ENCODE assay signal across 18 mouse cellular contexts in genomic region chr12:85859111-85859510, GRCm38 (mm10). TPM values are rescaled to one million over a fixed set of nuclear protein-coding genes. Genes with fewer than 3 reads are reported as not detected.
DNase-seq lines count a peak whose midpoint lies in the region; ATAC-seq and TF ChIP-seq lines count a peak whose summit lies in the region.
"Had no signal": no experiment of that assay in that cellular context is flagged by ENCODE, and none has a peak within 500 bp of the region (broad histone marks: within the 10 kb centered on the region; RNA-seq: fewer than 3 reads in every experiment).

No protein-coding gene starts in this region.

- no peak overlapping the region for H3K4me3 ChIP-seq in forebrain, embryonic 15.5 days
- no peak overlapping the region for H3K4me3 ChIP-seq in forebrain, embryonic 13.5 days
- H3K4me3 ChIP-seq in lung, embryonic 14.5 days (ENCODE audit: low read depth, low read length) = no peak overlapping the region
- no peak overlapping the region for H3K4me3 ChIP-seq in lung, adult 2 months (replicated peaks; ENCODE audit: extremely low read depth, low read depth, low read length)
- no peak overlapping the region for H3K4me3 ChIP-seq in stomach, postnatal 0 days (ENCODE audit: low read depth, low read length)
- H3K4me3 ChIP-seq: embryonic facial prominence, embryonic 13.5 days; heart, adult 2 months; hindbrain, embryonic 10.5 days; midbrain, embryonic 12.5 days had no signal

- no peak overlapping the region for H3K4me2 ChIP-seq in forebrain, embryonic 15.5 days (replicated peaks)
- H3K4me2 ChIP-seq in forebrain, embryonic 13.5 days = no peak overlapping the region
- no peak overlapping the region for H3K4me2 ChIP-seq in lung, embryonic 14.5 days
- no peak overlapping the region for H3K4me2 ChIP-seq in stomach, postnatal 0 days (replicated peaks; ENCODE audit: low read depth)
- H3K4me2 ChIP-seq: embryonic facial prominence, embryonic 13.5 days; liver, embryonic 11.5 days; midbrain, embryonic 12.5 days had no signal

- peaks cover 25% of the 10 kb centered on the region for H3K4me1 ChIP-seq in forebrain, embryonic 15.5 days
- peaks cover 15% of the 10 kb centered on the region for H3K4me1 ChIP-seq in forebrain, embryonic 13.5 days
- 0 out of 2 replicates have a peak, but pooled peaks cover 3% of the 10 kb centered on the region for H3K4me1 ChIP-seq in lung, embryonic 14.5 days (ENCODE audit: insufficient read depth)
- H3K4me1 ChIP-seq in lung, adult 2 months (ENCODE audit: control insufficient read depth, insufficient read depth, low read length) = no peaks in the 10 kb centered on the region
- no peaks in the 10 kb centered on the region for H3K4me1 ChIP-seq in stomach, postnatal 0 days (replicated peaks; ENCODE audit: control insufficient read depth, insufficient read depth)
- H3K4me1 ChIP-seq: hindbrain, embryonic 10.5 days; midbrain, embryonic 12.5 days had no signal

- no peak for ATAC-seq in forebrain, embryonic 15.5 days (replicated peaks)
- ATAC-seq in forebrain, embryonic 13.5 days = no peak
- ATAC-seq in lung, embryonic 14.5 days (ENCODE audit: insufficient read depth) = peak; percentile 48
- ATAC-seq in stomach, postnatal 0 days (ENCODE audit: low FRiP score, low TSS enrichment) = no peak

- no peaks in the 10 kb centered on the region for H3K27me3 ChIP-seq in forebrain, embryonic 15.5 days
- H3K27me3 ChIP-seq in forebrain, embryonic 13.5 days = no peaks in the 10 kb centered on the region
- H3K27me3 ChIP-seq in lung, embryonic 14.5 days (ENCODE audit: insufficient read depth, low read length) = no peaks in the 10 kb centered on the region
- no peaks in the 10 kb centered on the region for H3K27me3 ChIP-seq in stomach, postnatal 0 days (ENCODE audit: control insufficient read depth, insufficient read depth, low read length)
- H3K27me3 ChIP-seq: embryonic facial prominence, embryonic 13.5 days; midbrain, embryonic 12.5 days had no signal

- H3K9me3 ChIP-seq in forebrain, embryonic 15.5 days = no peaks in the 10 kb centered on the region
- no peaks in the 10 kb centered on the region for H3K9me3 ChIP-seq in forebrain, embryonic 13.5 days (replicated peaks)
- H3K9me3 ChIP-seq in lung, embryonic 14.5 days (ENCODE audit: low read depth, low read length) = no peaks in the 10 kb centered on the region
- H3K9me3 ChIP-seq in stomach, postnatal 0 days (ENCODE audit: control insufficient read depth, low read length) = no peaks in the 10 kb centered on the region
- H3K9me3 ChIP-seq: embryonic facial prominence, embryonic 13.5 days; hindbrain, embryonic 10.5 days; midbrain, embryonic 12.5 days had no signal

- H3K27ac ChIP-seq in forebrain, embryonic 15.5 days (replicated peaks) = peak overlapping the region; percentile 11; the same call in 1 of the 2 replicates
- no peak overlapping the region; the same call in 1 of the 2 replicates for H3K27ac ChIP-seq in forebrain, embryonic 13.5 days
- peak overlapping the region; percentile 84 for H3K27ac ChIP-seq in lung, embryonic 14.5 days (ENCODE audit: low read depth)
- H3K27ac ChIP-seq in stomach, postnatal 0 days (replicated peaks) = peak overlapping the region; percentile 69
- H3K27ac ChIP-seq: embryonic facial prominence, embryonic 13.5 days; heart, adult 2 months; hindbrain, embryonic 10.5 days; midbrain, embryonic 12.5 days had no signal

- H3K9ac ChIP-seq in forebrain, embryonic 15.5 days (replicated peaks) = no peak overlapping the region
- H3K9ac ChIP-seq in forebrain, embryonic 13.5 days = no peak overlapping the region
- H3K9ac ChIP-seq in lung, embryonic 14.5 days = no peak overlapping the region
- H3K9ac ChIP-seq in stomach, postnatal 0 days (ENCODE audit: low read length) = no peak overlapping the region
- H3K9ac ChIP-seq: embryonic facial prominence, embryonic 13.5 days; midbrain, embryonic 12.5 days had no signal

- no peak for TF ChIP-seq EP300 in stomach, postnatal 0 days (optimal IDR thresholded peaks at IDR 0.05)

- H3K36me3 ChIP-seq in forebrain, embryonic 15.5 days = peaks cover 2% of the 10 kb centered on the region; the same call in 1 of the 2 replicates
- H3K36me3 ChIP-seq in forebrain, embryonic 13.5 days (ENCODE audit: poor library complexity, severe bottlenecking) = no peaks in the 10 kb centered on the region
- peaks cover 4% of the 10 kb centered on the region; the same call in 1 of the 2 replicates for H3K36me3 ChIP-seq in lung, embryonic 14.5 days (ENCODE audit: insufficient read depth)
- no peaks in the 10 kb centered on the region for H3K36me3 ChIP-seq in stomach, postnatal 0 days (ENCODE audit: control insufficient read depth, insufficient read depth, low read length)

- no peak for TF ChIP-seq CTCF in lung, embryonic 14.5 days (IDR thresholded peaks at IDR 0.05; ENCODE audit: low read depth)
- TF ChIP-seq CTCF in lung, adult 2 months (IDR thresholded peaks at IDR 0.05; ENCODE audit: insufficient read depth, low read length) = no peak
- TF ChIP-seq CTCF in stomach, postnatal 0 days (IDR thresholded peaks at IDR 0.05; ENCODE audit: low read depth) = no peak

- 62% methylated on average over 3 of the region's 3 CpGs for WGBS in forebrain, embryonic 15.5 days
- 70% methylated on average over 3 of the region's 3 CpGs for WGBS in forebrain, embryonic 13.5 days
- 46% methylated on average over 3 of the region's 3 CpGs for WGBS in lung, embryonic 14.5 days
- WGBS in lung, adult 2 months = 63% methylated on average over 3 of the region's 3 CpGs
- WGBS in stomach, postnatal 0 days = 34% methylated on average over 3 of the region's 3 CpGs

- no peak for TF ChIP-seq POLR2A in lung, adult 2 months (IDR thresholded peaks at IDR 0.05; ENCODE audit: borderline replicate concordance, extremely low read depth, low read depth, low read length)

- peak; percentile 74 for DNase-seq in lung, embryonic 14.5 days
- DNase-seq in lung, adult 2 months = no peak
- DNase-seq in lung, postnatal 14 days = peak; percentile 22
- DNase-seq in stomach, postnatal 0 days (ENCODE audit: low spot score) = no peak
- no peak for DNase-seq in right cerebral cortex, postnatal 36 days (ENCODE audit: low spot score in 2 of 2)
- DNase-seq in cerebellum, postnatal 25 days = no peak
- DNase-seq: gastrocnemius, postnatal 10 days; kidney, adult 9 months; kidney, postnatal 36 days; right cerebral cortex, postnatal 14 days; thymus, adult 18-20 months had no signal

RNA-seq across cellular contexts. Expression of gene Ttll5, which starts 34.7 kb away (rescaled TPM):
- 14.7 and 15.4 TPM in 2 replicates for polyA plus RNA-seq in forebrain, embryonic 15.5 days (2015; fragmentation: Nextera tagmentation; extraction: Ambion mirVana)
- polyA plus RNA-seq in forebrain, embryonic 13.5 days (2015; fragmentation: Nextera tagmentation; extraction: Ambion mirVana) = 12.0 and 15.2 TPM in 2 replicates
- 17.5 and 21.3 TPM in 2 replicates for polyA plus RNA-seq in lung, embryonic 14.5 days (2014; fragmentation: Nextera tagmentation; extraction: Ambion mirVana)
- 11.1 and 11.7 TPM in 2 replicates for polyA plus RNA-seq in lung, adult 2 months (2012; rRNA removed)
- 3.7 and 4.8 TPM in 2 replicates for polyA plus RNA-seq in stomach, postnatal 0 days (2015; fragmentation: Nextera tagmentation; extraction: Ambion mirVana)

RNA-seq across cellular contexts. Expression of gene Erg28, which starts 34.8 kb away (rescaled TPM):
- polyA plus RNA-seq in forebrain, embryonic 15.5 days (2015; fragmentation: Nextera tagmentation; extraction: Ambion mirVana) = 97.5 and 101 TPM in 2 replicates
- 98.5 and 101 TPM in 2 replicates for polyA plus RNA-seq in forebrain, embryonic 13.5 days (2015; fragmentation: Nextera tagmentation; extraction: Ambion mirVana)
- 113 and 118 TPM in 2 replicates for polyA plus RNA-seq in lung, embryonic 14.5 days (2014; fragmentation: Nextera tagmentation; extraction: Ambion mirVana)
- 26.5 and 35.6 TPM in 2 replicates for polyA plus RNA-seq in lung, adult 2 months (2012; rRNA removed)
- polyA plus RNA-seq in stomach, postnatal 0 days (2015; fragmentation: Nextera tagmentation; extraction: Ambion mirVana) = 98.1 and 102 TPM in 2 replicates

Comparison
In these comparisons a context has a peak if more than half of its experiments do, and no peak if none do; other contexts are left out.
1. DNase-seq: peak in lung, embryonic 14.5 days (single experiment) and lung, postnatal 14 days (single experiment); none in lung, adult 2 months (single experiment), stomach, postnatal 0 days (single experiment), right cerebral cortex, postnatal 36 days (0 of 2) and cerebellum, postnatal 25 days (0 of 2).